Mouse (Mus musculus): ENCODE data around the gene E130114P18Rik. TPM values are rescaled to one million over a fixed set of nuclear protein-coding genes. Genes with fewer than 3 reads are reported as not detected.

Gene E130114P18Rik
- polyA plus RNA-seq, 1 experiment from 2014 or later: 37.0 TPM

GRCm38 (mm10) chr4:97780666-97781435 is 3.0 kb upstream of the E130114P18Rik start:
- H3K27ac ChIP-seq: no peak overlapping the region
- ATAC-seq (ENCODE audit: low FRiP score): no peak
- H3K36me3 ChIP-seq: peaks cover 9% of the 10 kb centered on the region
- 0 out of 2 replicates have a peak overlapping the region, but pooled peaks have one; percentile 24 for H3K9ac ChIP-seq
- 69% methylated on average over 7 of the region's 7 CpGs for WGBS
- H3K4me1 ChIP-seq (replicated peaks): peaks cover 25% of the 10 kb centered on the region
- H3K4me2 ChIP-seq: peak overlapping the region; percentile 46
- H3K9me3 ChIP-seq: no peaks in the 10 kb centered on the region
- H3K27me3 ChIP-seq: peaks cover 19% of the 10 kb centered on the region
- peak overlapping the region; percentile 89 for H3K4me3 ChIP-seq

- H3K9me3 ChIP-seq: no peaks in the 10 kb centered on the region
- H3K4me3 ChIP-seq: peak overlapping the region; percentile 89
- H3K36me3 ChIP-seq: peaks cover 9% of the 10 kb centered on the region
- H3K4me1 ChIP-seq (replicated peaks): peaks cover 31% of the 10 kb centered on the region
- H3K9ac ChIP-seq: peak overlapping the region; percentile 90
- peak overlapping the region; percentile 88 for H3K4me2 ChIP-seq
- H3K27ac ChIP-seq: peak overlapping the region; percentile 94
- no peak for ATAC-seq (ENCODE audit: low FRiP score)
- peaks cover 27% of the 10 kb centered on the region for H3K27me3 ChIP-seq
- WGBS: 29% methylated on average over 7 of the region's 7 CpGs
Observed at GRCm38 (mm10) chr4:97780024-97780423, 2.1 kb upstream of the E130114P18Rik start.

GRCm38 (mm10) chr4:97779003-97779930 is 1.4 kb upstream of the E130114P18Rik start:
- H3K36me3 ChIP-seq: peaks cover 9% of the 10 kb centered on the region
- peak overlapping the region; percentile 90 for H3K9ac ChIP-seq
- peak overlapping the region; percentile 88 for H3K4me2 ChIP-seq
- H3K27ac ChIP-seq: peak overlapping the region; percentile 94
- peak overlapping the region; percentile 89 for H3K4me3 ChIP-seq
- ATAC-seq (ENCODE audit: low FRiP score): no peak
- 6% methylated on average over 18 of the region's 18 CpGs for WGBS
- H3K27me3 ChIP-seq: peaks cover 31% of the 10 kb centered on the region
- peaks cover 29% of the 10 kb centered on the region for H3K4me1 ChIP-seq (replicated peaks)
- no peaks in the 10 kb centered on the region for H3K9me3 ChIP-seq

- no peaks in the 10 kb centered on the region for H3K9me3 ChIP-seq
- peak; percentile 34 for ATAC-seq (ENCODE audit: low FRiP score)
- peak overlapping the region; percentile 88 for H3K4me2 ChIP-seq
- H3K27me3 ChIP-seq: peaks cover 31% of the 10 kb centered on the region
- H3K4me1 ChIP-seq (replicated peaks): peaks cover 32% of the 10 kb centered on the region
- H3K4me3 ChIP-seq: peak overlapping the region; percentile 89
- WGBS: under 1% methylated on average over 83 of the region's 94 CpGs
- H3K36me3 ChIP-seq: peaks cover 6% of the 10 kb centered on the region
- H3K9ac ChIP-seq: peak overlapping the region; percentile 90
- H3K27ac ChIP-seq: peak overlapping the region; percentile 94
Observed at GRCm38 (mm10) chr4:97778211-97779002, 529 bp upstream of the E130114P18Rik start.

- WGBS: under 1% methylated on average over 72 of the region's 77 CpGs
- Histone ChIP-seq H3K36me3 (no peaks in the 10 kb centered on the region), H3K4me1 (replicated peaks) (peaks cover 33% of the 10 kb centered on the region), H3K4me2 (peak overlapping the region; percentile 88), H3K9me3 (no peaks in the 10 kb centered on the region), H3K27ac (peak overlapping the region; percentile 94), H3K9ac (peak overlapping the region; percentile 90), H3K27me3 (peaks cover 31% of the 10 kb centered on the region), H3K4me3 (peak overlapping the region; percentile 89)
- ATAC-seq (ENCODE audit: low FRiP score): peak; percentile 55
Observed at GRCm38 (mm10) chr4:97777081-97777705, 685 bp downstream of the E130114P18Rik start.

GRCm38 (mm10) chr4:97776388-97777080 is 1.3 kb downstream of the E130114P18Rik start:
- H3K36me3 ChIP-seq: no peaks in the 10 kb centered on the region
- H3K9me3 ChIP-seq: no peaks in the 10 kb centered on the region
- peaks cover 31% of the 10 kb centered on the region for H3K27me3 ChIP-seq
- WGBS: 0% methylated on average over 10 of the region's 10 CpGs
- ATAC-seq (ENCODE audit: low FRiP score): no peak
- peaks cover 36% of the 10 kb centered on the region for H3K4me1 ChIP-seq (replicated peaks)
- peak overlapping the region; percentile 89 for H3K4me3 ChIP-seq
- H3K27ac ChIP-seq: peak overlapping the region; percentile 94
- H3K4me2 ChIP-seq: peak overlapping the region; percentile 88
- H3K9ac ChIP-seq: peak overlapping the region; percentile 90

GRCm38 (mm10) chr4:97775494-97776265 is 2.2 kb downstream of the E130114P18Rik start:
- Histone ChIP-seq H3K9ac (peak overlapping the region; percentile 59), H3K36me3 (no peaks in the 10 kb centered on the region), H3K4me2 (peak overlapping the region; percentile 88), H3K4me3 (peak overlapping the region; percentile 89), H3K4me1 (replicated peaks) (peaks cover 40% of the 10 kb centered on the region), H3K9me3 (no peaks in the 10 kb centered on the region), H3K27me3 (peaks cover 31% of the 10 kb centered on the region), H3K27ac (peak overlapping the region; percentile 94)
- 3% methylated on average over 20 of the region's 20 CpGs for WGBS
- no peak for ATAC-seq (ENCODE audit: low FRiP score)

GRCm38 (mm10) chr4:97775059-97775458 is 2.8 kb downstream of the E130114P18Rik start:
- peak overlapping the region; percentile 88 for H3K4me2 ChIP-seq
- no peaks in the 10 kb centered on the region for H3K9me3 ChIP-seq
- no peak overlapping the region for H3K9ac ChIP-seq
- no peak for ATAC-seq (ENCODE audit: low FRiP score)
- no peaks in the 10 kb centered on the region for H3K36me3 ChIP-seq
- H3K4me3 ChIP-seq: peak overlapping the region; percentile 89
- under 1% methylated on average over 13 of the region's 13 CpGs for WGBS
- H3K27me3 ChIP-seq: peaks cover 31% of the 10 kb centered on the region
- peak overlapping the region; percentile 80 for H3K27ac ChIP-seq
- H3K4me1 ChIP-seq (replicated peaks): peaks cover 40% of the 10 kb centered on the region

- H3K9ac ChIP-seq: no peak overlapping the region
- no peaks in the 10 kb centered on the region for H3K9me3 ChIP-seq
- H3K4me1 ChIP-seq (replicated peaks): peaks cover 40% of the 10 kb centered on the region
- H3K4me3 ChIP-seq: peak overlapping the region; percentile 89
- peaks cover 29% of the 10 kb centered on the region for H3K27me3 ChIP-seq
- no peak for ATAC-seq (ENCODE audit: low FRiP score)
- peak overlapping the region; percentile 88 for H3K4me2 ChIP-seq
- no peaks in the 10 kb centered on the region for H3K36me3 ChIP-seq
- 14% methylated on average over 4 of the region's 4 CpGs for WGBS
- peak overlapping the region; percentile 80 for H3K27ac ChIP-seq
Observed at GRCm38 (mm10) chr4:97774446-97774950, 3.4 kb downstream of the E130114P18Rik start.

- WGBS: 36% methylated on average over 2 of the region's 2 CpGs
- Histone ChIP-seq H3K9ac (no peak overlapping the region), H3K27ac (peak overlapping the region; percentile 44), H3K4me2 (peak overlapping the region; percentile 65), H3K4me1 (replicated peaks) (peaks cover 40% of the 10 kb centered on the region), H3K4me3 (peak overlapping the region; percentile 50), H3K36me3 (no peaks in the 10 kb centered on the region), H3K27me3 (peaks cover 24% of the 10 kb centered on the region), H3K9me3 (no peaks in the 10 kb centered on the region)
- no peak for ATAC-seq (ENCODE audit: low FRiP score)
Observed at GRCm38 (mm10) chr4:97773791-97774190, 4.1 kb downstream of the E130114P18Rik start.

Data from hindbrain, embryonic 13.5 days (tissue).